Mouse (Mus musculus): ENCODE results near the gene S1pr1. TPM values are rescaled to one million over a fixed set of nuclear protein-coding genes. Genes with fewer than 3 reads are reported as not detected.

Gene S1pr1
- total RNA-seq (2014; rRNA removed) (42.1 and 56.7 TPM in 2 replicates), polyA plus RNA-seq (2015; fragmentation: Nextera tagmentation; extraction: Ambion mirVana) (32.9 and 34.2 TPM in 2 replicates)

GRCm38 (mm10) chr3:115714671-115715651, at the start of gene S1pr1:
Gene S1pr1 (minus strand): TSS chr3:115715072.
- H3K4me1 ChIP-seq (ENCODE audit: insufficient read depth, low read length) = no peaks in the 10 kb centered on the region
- WGBS = under 1% methylated on average over 51 of the region's 51 CpGs
- peak within 1 kb of the TSS; percentile 54 for H3K9ac ChIP-seq (replicated peaks; ENCODE audit: low read length, poor library complexity, severe bottlenecking)
- peak within 1 kb of the TSS; percentile 71 for H3K27ac ChIP-seq (ENCODE audit: low read depth, low read length)
- no peaks in the 10 kb centered on the region for H3K9me3 ChIP-seq (ENCODE audit: low read length)
- ATAC-seq (ENCODE audit: low FRiP score) (peak; percentile 88), DNase-seq (ENCODE audit: low spot score) (peak; percentile 89)
- peak; percentile 44 for TF ChIP-seq CTCF (IDR thresholded peaks at IDR 0.05)
- no peaks in the 10 kb centered on the region for H3K36me3 ChIP-seq (ENCODE audit: insufficient read depth, low read length)
- peak within 1 kb of the TSS; percentile 53 for H3K4me3 ChIP-seq (ENCODE audit: low read depth, low read length)
- H3K4me2 ChIP-seq (ENCODE audit: low read depth, low read length, poor library complexity, severe bottlenecking) = peak within 1 kb of the TSS; percentile 94
- no peaks in the 10 kb centered on the region; the same call in 1 of the 2 replicates for H3K27me3 ChIP-seq (ENCODE audit: insufficient read depth, low read length)

GRCm38 (mm10) chr3:115763292-115763691, 48.4 kb upstream of the S1pr1 start:
- H3K4me2 ChIP-seq (ENCODE audit: low read depth, low read length, poor library complexity, severe bottlenecking) = no peak overlapping the region
- no peaks in the 10 kb centered on the region for H3K36me3 ChIP-seq (ENCODE audit: insufficient read depth, low read length)
- H3K4me3 ChIP-seq (ENCODE audit: low read depth, low read length) = no peak overlapping the region
- no peak for DNase-seq (ENCODE audit: low spot score)
- H3K27me3 ChIP-seq (ENCODE audit: insufficient read depth, low read length) = no peaks in the 10 kb centered on the region
- H3K9me3 ChIP-seq (ENCODE audit: low read length) = no peaks in the 10 kb centered on the region
- 75% methylated on average over 6 of the region's 6 CpGs for WGBS
- no peaks in the 10 kb centered on the region for H3K4me1 ChIP-seq (ENCODE audit: insufficient read depth, low read length)
- no peak for ATAC-seq (ENCODE audit: low FRiP score)
- no peak overlapping the region for H3K9ac ChIP-seq (replicated peaks; ENCODE audit: low read length, poor library complexity, severe bottlenecking)
- no peak overlapping the region for H3K27ac ChIP-seq (ENCODE audit: low read depth, low read length)
- no peak for TF ChIP-seq CTCF (IDR thresholded peaks at IDR 0.05)

- no peaks in the 10 kb centered on the region for H3K4me1 ChIP-seq (ENCODE audit: insufficient read depth, low read length)
- no peak overlapping the region for H3K27ac ChIP-seq (ENCODE audit: low read depth, low read length)
- 83% methylated on average over 7 of the region's 7 CpGs for WGBS
- no peak overlapping the region for H3K9ac ChIP-seq (replicated peaks; ENCODE audit: low read length, poor library complexity, severe bottlenecking)
- ATAC-seq (ENCODE audit: low FRiP score) = no peak
- H3K27me3 ChIP-seq (ENCODE audit: insufficient read depth, low read length) = no peaks in the 10 kb centered on the region
- H3K4me2 ChIP-seq (ENCODE audit: low read depth, low read length, poor library complexity, severe bottlenecking) = no peak overlapping the region
- H3K4me3 ChIP-seq (ENCODE audit: low read depth, low read length) = no peak overlapping the region
- no peaks in the 10 kb centered on the region for H3K36me3 ChIP-seq (ENCODE audit: insufficient read depth, low read length)
- H3K9me3 ChIP-seq (ENCODE audit: low read length) = no peaks in the 10 kb centered on the region
- DNase-seq (ENCODE audit: low spot score) = no peak
- no peak for TF ChIP-seq CTCF (IDR thresholded peaks at IDR 0.05)
These were observed 48.0 kb upstream of the S1pr1 start for GRCm38 (mm10) chr3:115762841-115763240.

GRCm38 (mm10) chr3:115759659-115760058, 44.8 kb upstream of the S1pr1 start:
- DNase-seq (ENCODE audit: low spot score) (no peak), ATAC-seq (ENCODE audit: low FRiP score) (no peak)
- Histone ChIP-seq H3K27ac (ENCODE audit: low read depth, low read length) (no peak overlapping the region), H3K9ac (replicated peaks; ENCODE audit: low read length, poor library complexity, severe bottlenecking) (no peak overlapping the region), H3K9me3 (ENCODE audit: low read length) (no peaks in the 10 kb centered on the region), H3K4me3 (ENCODE audit: low read depth, low read length) (no peak overlapping the region), H3K4me2 (ENCODE audit: low read depth, low read length, poor library complexity, severe bottlenecking) (no peak overlapping the region), H3K27me3 (ENCODE audit: insufficient read depth, low read length) (no peaks in the 10 kb centered on the region), H3K36me3 (ENCODE audit: insufficient read depth, low read length) (no peaks in the 10 kb centered on the region), H3K4me1 (ENCODE audit: insufficient read depth, low read length) (no peaks in the 10 kb centered on the region)
- no peak for TF ChIP-seq CTCF (IDR thresholded peaks at IDR 0.05)
- WGBS = 94% methylated on average over 4 of the region's 4 CpGs

DNA sequence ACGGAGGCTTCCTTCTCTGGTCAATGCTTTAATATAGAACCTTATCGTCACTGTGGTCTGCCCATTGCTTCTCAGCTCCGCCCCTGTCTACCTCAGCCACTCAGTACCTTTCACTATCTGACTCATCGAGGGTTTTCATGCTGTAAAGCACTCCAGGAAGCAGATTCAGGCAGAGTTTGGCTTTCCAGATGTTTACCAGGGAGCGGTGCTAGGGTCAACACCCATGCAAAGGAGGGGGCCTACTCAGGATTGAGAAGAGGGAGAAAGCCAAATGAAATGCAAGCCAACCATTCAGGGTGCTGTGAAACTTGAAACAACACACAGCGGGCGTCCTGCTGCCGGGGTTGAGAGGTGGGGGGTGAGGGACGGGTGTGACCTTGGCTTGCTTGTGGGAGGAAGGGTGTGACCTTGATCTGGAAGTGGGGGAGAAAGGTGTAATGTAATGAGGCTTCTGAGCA, 43.6 kb upstream of the S1pr1 start:
- H3K9me3 ChIP-seq (ENCODE audit: low read length) = no peaks in the 10 kb centered on the region
- H3K27ac ChIP-seq (ENCODE audit: low read depth, low read length) = no peak overlapping the region
- no peaks in the 10 kb centered on the region for H3K27me3 ChIP-seq (ENCODE audit: insufficient read depth, low read length)
- ATAC-seq (ENCODE audit: low FRiP score) (no peak; the same call in 1 of the 2 replicates), DNase-seq (ENCODE audit: low spot score) (no peak)
- 35% methylated on average over 9 of the region's 9 CpGs for WGBS
- H3K4me1 ChIP-seq (ENCODE audit: insufficient read depth, low read length) = no peaks in the 10 kb centered on the region
- H3K36me3 ChIP-seq (ENCODE audit: insufficient read depth, low read length) = no peaks in the 10 kb centered on the region
- no peak overlapping the region for H3K4me2 ChIP-seq (ENCODE audit: low read depth, low read length, poor library complexity, severe bottlenecking)
- H3K9ac ChIP-seq (replicated peaks; ENCODE audit: low read length, poor library complexity, severe bottlenecking) = no peak overlapping the region
- H3K4me3 ChIP-seq (ENCODE audit: low read depth, low read length) = no peak overlapping the region
- no peak for TF ChIP-seq CTCF (IDR thresholded peaks at IDR 0.05)

DNA sequence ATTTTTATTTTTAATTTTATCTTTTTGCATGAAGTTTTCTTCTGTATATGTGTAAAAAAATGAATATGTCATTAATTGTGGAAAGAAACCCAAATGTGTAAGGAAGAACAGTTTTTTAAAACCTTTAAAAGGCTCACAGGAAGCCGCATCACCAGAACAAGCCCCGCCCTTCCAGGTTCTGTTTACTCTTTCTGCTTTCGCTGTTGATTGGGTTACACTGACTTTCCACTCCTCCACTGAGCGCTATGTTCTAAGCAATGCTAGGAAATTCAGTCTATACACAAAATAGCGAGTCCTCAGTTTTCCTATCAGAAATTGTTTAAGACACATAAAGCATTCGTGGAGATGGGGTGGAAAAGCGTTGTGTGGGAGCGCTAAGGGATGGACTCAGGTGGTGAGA, 39.6 kb upstream of the S1pr1 start:
- no peaks in the 10 kb centered on the region for H3K36me3 ChIP-seq (ENCODE audit: insufficient read depth, low read length)
- DNase-seq (ENCODE audit: low spot score) (no peak), ATAC-seq (ENCODE audit: low FRiP score) (no peak)
- TF ChIP-seq CTCF (IDR thresholded peaks at IDR 0.05) = no peak
- no peak overlapping the region for H3K4me3 ChIP-seq (ENCODE audit: low read depth, low read length)
- no peaks in the 10 kb centered on the region for H3K4me1 ChIP-seq (ENCODE audit: insufficient read depth, low read length)
- H3K27me3 ChIP-seq (ENCODE audit: insufficient read depth, low read length) = no peaks in the 10 kb centered on the region
- WGBS = 67% methylated on average over 8 of the region's 8 CpGs
- H3K9me3 ChIP-seq (ENCODE audit: low read length) = no peaks in the 10 kb centered on the region
- H3K27ac ChIP-seq (ENCODE audit: low read depth, low read length) = no peak overlapping the region
- H3K9ac ChIP-seq (replicated peaks; ENCODE audit: low read length, poor library complexity, severe bottlenecking) = no peak overlapping the region
- no peak overlapping the region for H3K4me2 ChIP-seq (ENCODE audit: low read depth, low read length, poor library complexity, severe bottlenecking)
